Mouse (Mus musculus) lung, embryonic 16.5 days (tissue): ENCODE results near the gene Pcare. TPM values are rescaled to one million over a fixed set of nuclear protein-coding genes. Genes with fewer than 3 reads are reported as not detected.

Experiments
- ATAC-seq: fragments of 200-750 bp; cut with Nextera tagmentation; 2 replicates; pipeline ENCODE4 v1.8.0; 2017; ENCODE audit warnings: low read depth, mild to moderate bottlenecking, moderate library complexity
- H3K27ac ChIP-seq: fragments of 300-500 bp; sonication (generic); 2 replicates; pipeline ENCODE4 v1.5.1; 2014; ENCODE audit warnings: mild to moderate bottlenecking, control low read depth, low read length
- H3K27me3 ChIP-seq: fragments of 300-500 bp; sonication (generic); 2 replicates; pipeline ENCODE4 v1.6.1; 2014; ENCODE audit warnings: low read depth, low read length, mixed read lengths; ENCODE audit not compliant: control insufficient read depth, insufficient read depth
- H3K36me3 ChIP-seq: fragments of 300-500 bp; sonication (generic); 2 replicates; pipeline ENCODE4 v1.6.1; 2014; ENCODE audit warnings: low read length; ENCODE audit not compliant: control insufficient read depth, insufficient read depth
- H3K4me1 ChIP-seq: fragments of 300-500 bp; sonication (generic); replicated peaks from 2 replicates; pipeline ENCODE4 v1.6.1; 2014; ENCODE audit warnings: low read length, mixed read lengths; ENCODE audit not compliant: control insufficient read depth, insufficient read depth
- H3K4me2 ChIP-seq: fragments of 300-500 bp; sonication (generic); 2 replicates; pipeline ENCODE4 v1.6.1; 2014; ENCODE audit warnings: low read depth, low read length, control low read depth
- H3K4me3 ChIP-seq: fragments of 300-500 bp; sonication (generic); 2 replicates; pipeline ENCODE4 v1.5.1; 2014; ENCODE audit warnings: mild to moderate bottlenecking, low read length, control low read depth
- H3K9ac ChIP-seq: fragments of 300-500 bp; sonication (generic); 2 replicates; pipeline ENCODE4 v1.6.1; 2014; ENCODE audit warnings: low read length, control low read depth
- H3K9me3 ChIP-seq: fragments of 300-500 bp; sonication (generic); 2 replicates; pipeline ENCODE4 v1.6.1; 2016; ENCODE audit warnings: low read length; ENCODE audit not compliant: control insufficient read depth
- WGBS: fragments of 180-500 bp; shearing (Covaris S2); extraction: QIAGEN DNeasy Blood & Tissue Kit; methylation state at CpG from one replicate; pipeline ENCODE4 v1.1.7; 2014; 5-methylcytosine and 5-hydroxymethylcytosine counted together
- polyA plus RNA-seq: library from polyadenylated mRNA; unstranded; fragments of >200 nt; fragmentation: Nextera tagmentation; extraction: Ambion mirVana; gene quantifications from 2 replicates; pipeline ENCODE4 v1.2.1, GENCODE M21; 2015

Gene Pcare
- polyA plus RNA-seq, 1 experiment from 2014 or later, result not detected

GRCm38 (mm10) chr17:71693780-71694179 lies 58.9 kb downstream of the Pcare start:
- no peak for ATAC-seq
- H3K4me3 ChIP-seq, result no peak overlapping the region
- 54% methylated on average over 8 of the region's 8 CpGs for WGBS
- no peak overlapping the region for H3K4me2 ChIP-seq
- H3K27me3 ChIP-seq, result no peaks in the 10 kb centered on the region
- H3K4me1 ChIP-seq, result peaks cover 12% of the 10 kb centered on the region
- H3K9me3 ChIP-seq, result no peaks in the 10 kb centered on the region
- no peak overlapping the region for H3K27ac ChIP-seq
- H3K9ac ChIP-seq, result no peak overlapping the region
- no peaks in the 10 kb centered on the region for H3K36me3 ChIP-seq

Other genes starting within 250 kb of the Pcare start
- 55.1 and 59.5 TPM in 2 replicates for gene Ndc80, start 226.0 kb downstream of the Pcare start, polyA plus RNA-seq
- gene Spdya, start 200.8 kb downstream of the Pcare start, polyA plus RNA-seq, result 0.82 and 0.89 TPM in 2 replicates
- gene Wdr43, start 137.0 kb downstream of the Pcare start, polyA plus RNA-seq, result 55.5 and 59.5 TPM in 2 replicates
- 3.4 and 4.1 TPM in 2 replicates for gene Togaram2, start 79.6 kb downstream of the Pcare start, polyA plus RNA-seq
- 6.0 and 6.9 TPM in 2 replicates for gene Clip4, start 15.6 kb upstream of the Pcare start, polyA plus RNA-seq